Mouse (Mus musculus) cerebellum, adult 2 months (tissue): ENCODE measurements around the gene Cdk15. TPM values are rescaled to one million over a fixed set of nuclear protein-coding genes. Genes with fewer than 3 reads are reported as not detected.

Source experiments
- DNase-seq, 2 experiments: peaks; one replicate each; pipeline ENCODE4 v3.0.0; 2021
- H3K27ac ChIP-seq: fragments of 200-500 bp; 2 replicates; pipeline ENCODE4 v1.5.1; 2012; ENCODE audit warnings: low read length, control low read depth, inconsistent platforms; ENCODE audit not compliant: insufficient read depth
- H3K27me3 ChIP-seq: fragments of 200-500 bp; 2 replicates; pipeline ENCODE4 v1.6.1; 2012; ENCODE audit warnings: inconsistent platforms, mild to moderate bottlenecking, low read length, moderate library complexity; ENCODE audit not compliant: control insufficient read depth, insufficient read depth
- H3K4me1 ChIP-seq: fragments of 200-500 bp; 2 replicates; pipeline ENCODE4 v1.6.1; 2011; ENCODE audit warnings: low read length; ENCODE audit not compliant: control insufficient read depth, insufficient read depth
- H3K4me3 ChIP-seq: fragments of 200-500 bp; replicated peaks from 2 replicates; pipeline ENCODE3; 2011; ENCODE audit warnings: mild to moderate bottlenecking, low read depth, low read length, control low read depth; ENCODE audit not compliant: insufficient read depth
- CTCF ChIP-seq: fragments of 200-500 bp; IDR thresholded peaks from 2 replicates; pipeline ENCODE4 v1.5.1; 2011; ENCODE audit warnings: low read depth, mild to moderate bottlenecking, control low read depth, low read length, moderate library complexity, borderline replicate concordance; ENCODE audit not compliant: insufficient read depth
- POLR2A ChIP-seq: fragments of 200-500 bp; IDR thresholded peaks from 2 replicates; pipeline ENCODE4 v1.6.1; 2011; ENCODE audit warnings: low read length, control low read depth, borderline replicate concordance; ENCODE audit not compliant: insufficient read depth
- WGBS: fragments of 180-500 bp; shearing (Covaris S2); methylation state at CpG from one replicate; pipeline ENCODE4 v1.1.7; 2018; 5-methylcytosine and 5-hydroxymethylcytosine counted together
- polyA plus RNA-seq: library from polyadenylated mRNA; depleted of rRNA; stranded (reverse); fragments of >200 nt; gene quantifications from 2 replicates; pipeline ENCODE4 v1.2.3, GENCODE M21; 2012

Gene Cdk15
- polyA plus RNA-seq, 1 experiment, result 0.49 TPM

DNA sequence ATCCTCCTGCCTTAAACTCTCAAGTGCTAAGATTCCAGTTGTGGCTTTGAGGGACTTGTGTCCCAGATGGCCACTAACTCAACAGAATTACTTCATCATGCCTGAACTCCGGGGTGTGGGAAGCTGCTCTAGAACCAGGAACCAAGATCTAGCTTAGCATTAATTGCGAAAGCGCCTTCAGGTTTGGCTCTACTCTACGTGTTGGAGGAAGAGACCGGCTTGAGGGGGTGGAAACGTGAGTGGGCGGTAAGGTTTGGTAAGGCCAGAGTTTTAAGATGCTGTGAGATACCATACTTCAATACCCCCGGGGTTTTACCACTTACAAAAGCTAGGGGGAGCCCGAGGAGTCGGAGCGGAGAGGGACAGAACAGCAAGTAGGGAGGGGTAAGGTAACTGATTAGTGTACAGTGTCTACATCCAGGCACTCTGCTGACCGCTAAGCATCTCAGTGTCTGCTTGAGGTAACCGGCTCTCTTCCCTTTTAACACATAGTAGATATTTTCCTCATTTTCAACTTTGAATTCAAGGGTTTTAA lies 29.7 kb downstream of the Cdk15 start:
- 74% methylated on average over 13 of the region's 13 CpGs for WGBS
- no peak for DNase-seq
- Histone ChIP-seq H3K27me3 (no peaks in the 10 kb centered on the region), H3K4me3 (no peak overlapping the region), H3K27ac (no peak overlapping the region), H3K4me1 (no peaks in the 10 kb centered on the region)
- no peak for TF ChIP-seq POLR2A
- no peak for TF ChIP-seq CTCF

DNA sequence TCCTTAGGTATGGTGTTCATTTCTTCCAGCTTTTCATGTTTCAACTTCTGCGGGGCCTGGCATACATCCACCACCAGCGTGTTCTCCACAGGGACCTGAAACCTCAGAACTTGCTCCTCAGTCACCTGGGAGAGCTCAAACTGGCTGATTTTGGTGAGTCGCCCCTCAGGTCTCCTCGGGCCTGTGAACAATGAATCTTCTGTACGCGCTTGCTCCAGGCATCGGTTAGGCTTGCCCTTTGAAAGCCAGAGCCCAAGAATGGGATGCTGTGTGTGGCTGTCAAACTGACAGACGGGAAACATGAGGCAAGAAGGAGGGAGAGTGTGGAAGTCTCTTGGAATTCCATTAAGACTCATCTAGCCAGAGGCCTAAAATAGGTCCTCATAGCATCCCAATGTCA lies 31.0 kb downstream of the Cdk15 start:
- no peaks in the 10 kb centered on the region for H3K27me3 ChIP-seq
- DNase-seq, result no peak
- 61% methylated on average over 8 of the region's 8 CpGs for WGBS
- H3K4me1 ChIP-seq, result no peaks in the 10 kb centered on the region
- no peak overlapping the region for H3K4me3 ChIP-seq
- H3K27ac ChIP-seq, result no peak overlapping the region
- TF ChIP-seq POLR2A, result no peak
- no peak for TF ChIP-seq CTCF

DNA sequence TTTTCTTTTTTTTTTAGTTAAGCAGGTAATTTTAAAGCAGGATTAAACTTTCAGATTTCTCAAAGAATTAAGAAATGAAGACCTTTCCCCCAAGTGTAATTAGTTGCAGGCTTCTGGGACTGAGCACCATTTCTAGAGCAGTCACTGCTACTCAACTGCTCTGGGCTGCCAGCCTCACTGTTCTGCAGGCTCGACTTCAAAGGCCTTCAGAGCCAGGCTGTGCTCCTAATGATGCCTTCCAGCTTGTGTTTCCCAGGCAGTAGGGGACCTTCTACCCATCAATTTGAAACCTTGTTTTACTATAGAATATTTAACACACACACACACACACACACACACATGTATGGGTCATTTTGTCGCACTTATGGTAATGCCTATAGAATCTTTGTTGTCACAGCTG lies 34.9 kb downstream of the Cdk15 start:
- TF ChIP-seq CTCF, result no peak
- no peak for TF ChIP-seq POLR2A
- WGBS, result 40% methylated on average over 2 of the region's 2 CpGs
- DNase-seq, result no peak

DNA sequence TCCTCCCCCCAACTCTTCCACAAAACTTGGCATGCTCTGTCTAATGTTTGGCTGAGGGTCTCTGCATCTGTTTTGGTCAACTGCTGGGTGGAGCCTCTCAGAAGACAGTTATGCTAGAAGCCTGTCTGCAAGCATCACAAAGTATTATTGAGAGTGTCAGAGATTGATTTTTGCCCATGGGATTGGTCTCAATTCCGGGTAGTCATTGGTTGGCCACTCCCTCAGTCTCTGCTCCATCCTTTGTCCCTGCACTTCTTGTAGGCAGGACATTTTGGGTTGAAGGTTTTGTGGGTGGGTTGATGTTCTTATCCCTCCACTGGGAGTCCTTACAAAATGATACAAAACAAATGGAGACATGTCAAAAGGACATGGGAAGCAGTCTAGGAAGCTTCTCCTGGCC lies 39.1 kb downstream of the Cdk15 start:
- Histone ChIP-seq H3K27me3 (no peaks in the 10 kb centered on the region), H3K4me1 (no peaks in the 10 kb centered on the region), H3K4me3 (no peak overlapping the region), H3K27ac (no peak overlapping the region)
- no peak for DNase-seq
- TF ChIP-seq CTCF (no peak), POLR2A (no peak)
- WGBS, result 51% methylated on average over 1 of the region's 1 CpGs

More for the DNA sequence above, 34.9 kb downstream of the Cdk15 start:
- Histone ChIP-seq H3K27ac (no peak overlapping the region), H3K4me3 (no peak overlapping the region), H3K27me3 (no peaks in the 10 kb centered on the region), H3K4me1 (no peaks in the 10 kb centered on the region)

DNA sequence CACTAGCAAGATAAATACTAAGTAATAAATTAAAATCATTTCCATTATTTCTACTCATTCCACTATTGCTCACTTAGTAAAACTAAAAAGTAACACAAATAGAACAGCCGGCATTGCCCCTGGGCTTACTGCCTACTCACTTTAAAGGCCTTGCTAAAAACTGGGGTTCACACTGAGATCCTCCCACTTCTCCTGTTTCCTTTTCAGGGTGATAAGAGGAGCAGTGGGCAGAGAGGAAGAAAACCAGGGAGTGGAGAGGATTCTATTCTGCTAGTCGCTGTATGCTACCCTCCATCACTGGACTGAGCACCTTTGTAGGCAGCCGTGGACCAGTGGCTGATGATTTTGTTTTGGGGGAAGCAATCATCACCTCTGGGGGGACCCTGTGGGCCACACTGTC lies 40.5 kb downstream of the Cdk15 start:
- DNase-seq, result no peak
- WGBS, result 89% methylated on average over 3 of the region's 3 CpGs
- no peak overlapping the region for H3K4me3 ChIP-seq

DNA sequence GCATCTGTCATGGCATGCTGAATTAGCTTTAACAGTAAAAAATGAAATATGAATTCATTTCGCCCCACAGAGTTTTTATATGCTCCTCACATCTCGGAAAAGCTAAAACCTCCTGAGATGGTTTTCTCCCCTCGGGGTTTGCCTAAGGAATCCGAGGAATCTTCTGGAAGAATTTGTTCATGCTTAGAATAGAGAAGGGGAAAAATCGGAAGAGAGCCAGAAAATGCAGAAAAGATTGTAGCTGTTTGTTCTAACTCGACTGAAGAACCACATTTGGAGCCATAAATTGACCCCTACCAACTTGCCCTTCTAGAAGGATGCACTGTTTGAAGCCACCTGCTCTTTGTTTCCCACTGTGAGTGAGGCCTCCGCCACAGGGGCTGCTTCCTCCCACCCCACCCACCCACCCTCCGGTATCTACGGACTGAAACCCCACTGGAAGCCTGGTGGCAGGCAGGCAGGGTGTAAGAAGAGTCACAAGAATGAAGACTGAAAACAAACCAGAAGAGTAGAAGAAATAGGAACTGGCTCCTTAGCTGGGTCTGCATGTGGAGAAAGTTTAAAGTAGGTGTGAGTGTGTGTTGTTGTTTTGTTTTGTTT lies 41.9 kb downstream of the Cdk15 start:
- 51% methylated on average over 9 of the region's 9 CpGs for WGBS
- no peak for DNase-seq
- Histone ChIP-seq H3K4me3 (no peak overlapping the region), H3K27ac (no peak overlapping the region), H3K4me1 (no peaks in the 10 kb centered on the region), H3K27me3 (no peaks in the 10 kb centered on the region)
- no peak for TF ChIP-seq CTCF
- no peak for TF ChIP-seq POLR2A

More for the DNA sequence above, 40.5 kb downstream of the Cdk15 start:
- H3K4me1 ChIP-seq, result no peaks in the 10 kb centered on the region
- no peak overlapping the region for H3K27ac ChIP-seq
- TF ChIP-seq POLR2A (no peak), CTCF (no peak)
- H3K27me3 ChIP-seq, result no peaks in the 10 kb centered on the region

DNA sequence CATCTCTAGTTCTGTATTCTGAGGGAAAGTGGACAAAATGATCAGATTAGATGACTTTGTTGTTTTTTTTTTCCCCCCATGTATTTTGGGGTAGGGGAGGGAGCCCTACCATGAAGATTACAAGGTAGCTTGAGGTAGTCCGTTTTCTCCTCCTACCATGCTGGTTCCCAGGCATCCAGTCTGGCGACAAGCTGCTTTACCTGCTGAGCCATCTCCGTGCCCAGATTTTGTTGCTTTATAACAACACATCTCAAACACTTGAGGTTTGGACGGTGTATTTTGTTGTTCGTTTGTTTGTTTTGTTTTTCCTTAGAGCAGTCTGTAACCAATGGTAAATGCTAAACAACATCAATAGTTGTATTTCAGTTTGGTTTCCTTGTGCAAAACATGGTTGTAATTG lies 50.6 kb downstream of the Cdk15 start:
- 20% methylated on average over 5 of the region's 5 CpGs for WGBS
- Histone ChIP-seq H3K4me1 (peaks cover 15% of the 10 kb centered on the region; the same call in 1 of the 2 replicates), H3K27me3 (no peaks in the 10 kb centered on the region), H3K4me3 (no peak overlapping the region), H3K27ac (no peak overlapping the region)
- DNase-seq, result peak in 1 of 2 experiments; percentile 50
- TF ChIP-seq CTCF, result no peak
- no peak for TF ChIP-seq POLR2A

DNA sequence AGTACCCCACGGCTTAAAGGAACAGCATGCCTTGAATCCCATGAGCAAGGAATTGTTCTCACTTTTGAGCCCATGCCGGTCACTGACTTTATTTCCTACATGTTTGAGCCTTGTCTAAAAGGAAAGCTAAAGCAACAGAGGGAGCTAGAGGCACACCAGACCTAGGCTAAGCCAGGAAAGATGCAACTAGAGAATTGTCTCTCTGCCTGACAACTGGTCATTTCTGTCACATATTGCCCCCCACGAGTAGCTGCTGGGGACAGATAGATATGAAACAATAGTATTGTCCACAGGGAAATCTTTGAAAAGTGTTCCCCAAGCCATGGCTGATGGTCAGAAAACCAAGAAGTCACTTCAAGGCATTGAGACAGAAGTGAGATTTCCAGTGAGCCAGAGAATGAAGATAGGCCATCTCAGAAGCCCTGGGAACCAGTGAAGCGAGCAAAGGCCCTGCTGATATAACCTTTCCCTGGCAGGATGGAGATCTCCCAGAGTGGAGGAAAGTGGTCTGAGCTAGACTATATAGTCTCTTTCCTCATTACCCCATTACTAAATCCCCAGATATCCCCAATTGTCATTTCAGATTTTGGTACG lies 54.7 kb downstream of the Cdk15 start:
- peak overlapping the region; percentile 77 for H3K27ac ChIP-seq
- no peak overlapping the region for H3K4me3 ChIP-seq
- no peaks in the 10 kb centered on the region for H3K27me3 ChIP-seq
- peak; percentile 34 to 46 for DNase-seq
- TF ChIP-seq POLR2A, result no peak
- peak; percentile 38; the same call in 1 of the 2 replicates for TF ChIP-seq CTCF
- H3K4me1 ChIP-seq, result peaks cover 46% of the 10 kb centered on the region; the same call in 1 of the 2 replicates
- WGBS, result 47% methylated on average over 5 of the region's 5 CpGs
